Mouse (Mus musculus) midbrain, embryonic 16.5 days (tissue): ENCODE results near the gene Nme4. TPM values are rescaled to one million over a fixed set of nuclear protein-coding genes. Genes with fewer than 3 reads are reported as not detected.
"Not testable (repeated sequence)": the region's sequence is repeated elsewhere in the genome, so short reads cannot be mapped to it uniquely, and the experiment has no call there.

ENCODE experiments used
- ATAC-seq: fragments of 200-750 bp; cut with Nextera tagmentation; 2 replicates; pipeline ENCODE4 v1.8.0; 2017; ENCODE audit warnings: moderate TSS enrichment
- H3K27ac ChIP-seq: fragments of 300-500 bp; sonication (generic); 2 replicates; pipeline ENCODE4 v1.5.1; 2014; ENCODE audit warnings: mild to moderate bottlenecking, low read length, mixed read lengths
- H3K27me3 ChIP-seq: fragments of 300-500 bp; sonication (generic); 2 replicates; pipeline ENCODE4 v1.6.1; 2014; ENCODE audit warnings: low read depth, low read length, mixed read lengths; ENCODE audit not compliant: control insufficient read depth, insufficient read depth
- H3K36me3 ChIP-seq: fragments of 300-500 bp; sonication (generic); 2 replicates; pipeline ENCODE4 v1.6.1; 2014; ENCODE audit warnings: mild to moderate bottlenecking, low read length, moderate library complexity, mixed read lengths; ENCODE audit not compliant: control insufficient read depth, insufficient read depth
- H3K4me1 ChIP-seq: fragments of 300-500 bp; sonication (generic); 2 replicates; pipeline ENCODE4 v1.6.1; 2014; ENCODE audit warnings: mild to moderate bottlenecking, low read length, mixed read lengths; ENCODE audit not compliant: control insufficient read depth, insufficient read depth
- H3K4me2 ChIP-seq: fragments of 300-500 bp; sonication (generic); 2 replicates; pipeline ENCODE4 v1.6.1; 2014; ENCODE audit warnings: mild to moderate bottlenecking, low read length, mixed read lengths
- H3K4me3 ChIP-seq: fragments of 300-500 bp; sonication (generic); 2 replicates; pipeline ENCODE4 v1.5.1; 2014; ENCODE audit warnings: low read depth, mild to moderate bottlenecking, low read length, moderate library complexity, mixed read lengths
- H3K9ac ChIP-seq: fragments of 300-500 bp; sonication (generic); 2 replicates; pipeline ENCODE4 v1.6.1; 2014; ENCODE audit warnings: low read depth, low read length, mixed read lengths
- H3K9me3 ChIP-seq: fragments of 300-500 bp; sonication (generic); replicated peaks from 2 replicates; pipeline ENCODE4 v1.6.1; 2014; ENCODE audit warnings: mild to moderate bottlenecking, low read length, mixed read lengths; ENCODE audit not compliant: control insufficient read depth, poor library complexity, severe bottlenecking
- WGBS: fragments of 180-500 bp; shearing (Covaris S2); extraction: QIAGEN DNeasy Blood & Tissue Kit; methylation state at CpG from one replicate; pipeline ENCODE4 v1.1.7; 2014; 5-methylcytosine and 5-hydroxymethylcytosine counted together
- polyA plus RNA-seq: library from polyadenylated mRNA; unstranded; fragments of >200 nt; fragmentation: Nextera tagmentation; extraction: Ambion mirVana; gene quantifications from 2 replicates; pipeline ENCODE4 v1.2.1, GENCODE M21; 2015

The Nme4 gene
- polyA plus RNA-seq, 1 experiment from 2014 or later = 16.8 TPM

DNA sequence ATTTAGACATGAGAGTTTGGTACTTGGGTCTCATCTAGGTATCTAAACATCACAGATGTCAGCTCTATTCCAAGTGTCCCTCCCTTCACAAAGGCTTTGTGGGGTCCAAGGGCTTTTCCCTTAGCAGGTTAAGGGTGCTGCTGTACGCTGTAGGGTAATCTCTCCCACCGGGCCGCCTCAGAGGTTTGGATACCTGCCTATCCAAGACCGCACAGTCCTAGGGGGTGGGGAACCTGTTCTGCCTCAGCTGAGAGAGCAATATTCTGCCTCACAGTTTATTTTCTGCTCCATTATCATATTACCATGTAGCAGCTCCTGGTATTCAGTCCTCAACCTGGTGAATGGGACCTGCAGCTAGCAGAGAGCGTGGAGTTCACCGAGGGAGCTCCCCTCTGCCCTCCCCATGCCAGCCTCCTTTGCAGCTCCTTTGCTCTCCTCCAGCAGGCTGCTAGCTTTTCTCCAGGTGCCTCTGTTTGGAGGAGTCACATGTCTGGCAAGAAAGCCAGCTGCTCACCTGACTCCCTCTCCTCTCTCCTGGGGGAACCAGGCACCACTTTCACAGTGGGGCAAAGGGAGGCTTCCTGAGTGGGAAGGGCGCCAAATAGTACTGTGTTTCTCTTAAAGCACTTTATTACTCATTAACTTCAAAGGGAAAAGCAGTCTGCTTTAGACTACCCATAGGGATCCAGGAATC lies 19.9 kb upstream of the Nme4 start:
- Histone ChIP-seq H3K9me3 (no peaks in the 10 kb centered on the region), H3K4me2 (no peak overlapping the region), H3K4me3 (no peak overlapping the region), H3K27ac (no peak overlapping the region), H3K4me1 (peaks cover 3% of the 10 kb centered on the region), H3K27me3 (peaks cover 23% of the 10 kb centered on the region), H3K9ac (no peak overlapping the region), H3K36me3 (no peaks in the 10 kb centered on the region)
- ATAC-seq = no peak
- WGBS = 84% methylated on average over 7 of the region's 7 CpGs

DNA sequence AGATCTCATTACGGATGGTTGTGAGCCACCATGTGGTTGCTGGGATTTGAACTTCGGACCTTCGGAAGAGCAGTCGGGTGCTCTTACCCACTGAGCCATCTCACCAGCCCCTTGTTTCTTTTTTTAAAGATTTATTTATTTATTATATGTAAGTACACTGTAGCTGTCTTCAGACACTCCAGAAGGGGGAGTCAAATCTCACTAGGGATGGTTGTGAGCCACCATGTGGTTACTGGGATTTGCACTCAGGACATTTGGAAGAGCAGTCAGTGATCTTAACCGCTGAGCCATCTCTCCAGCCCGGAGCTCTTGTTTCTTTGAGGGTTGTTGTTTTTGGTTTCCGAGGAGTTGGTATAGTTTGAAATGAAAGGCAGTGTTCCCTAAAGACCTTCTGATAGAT lies 19.1 kb upstream of the Nme4 start:
- H3K9ac ChIP-seq, H3K36me3 ChIP-seq, H3K27ac ChIP-seq, H3K4me2 ChIP-seq, H3K4me3 ChIP-seq, H3K9me3 ChIP-seq, H3K4me1 ChIP-seq, ATAC-seq: not testable (repeated sequence)
- H3K27me3 ChIP-seq = peaks cover 23% of the 10 kb centered on the region
- WGBS = 67% methylated on average over 7 of the region's 7 CpGs

DNA sequence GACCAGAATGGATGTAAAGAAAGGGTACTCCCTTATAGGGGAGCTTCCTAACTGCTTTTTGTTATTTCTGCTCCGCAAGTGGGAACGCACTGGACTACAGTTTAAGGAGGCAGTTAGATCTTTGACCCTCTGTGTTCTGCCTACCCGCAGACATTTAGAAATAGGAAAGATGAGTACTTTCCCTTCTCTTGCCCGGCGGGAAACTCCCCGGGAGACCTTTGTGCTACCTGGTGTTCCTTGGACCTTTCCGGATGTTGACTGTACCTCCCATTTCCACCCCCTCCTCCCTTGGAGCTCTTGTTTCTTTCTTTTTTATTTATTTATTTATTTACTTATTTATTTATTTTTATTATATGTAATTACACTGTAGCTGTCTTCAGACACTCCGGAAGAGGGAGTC lies 18.7 kb upstream of the Nme4 start:
- peak overlapping the region; percentile 85 for H3K9ac ChIP-seq
- H3K4me3 ChIP-seq = peak overlapping the region; percentile 76
- H3K27ac ChIP-seq = no peak overlapping the region
- H3K4me2 ChIP-seq = peak overlapping the region; percentile 93
- H3K4me1 ChIP-seq = peaks cover 3% of the 10 kb centered on the region
- H3K36me3 ChIP-seq = no peaks in the 10 kb centered on the region
- no peaks in the 10 kb centered on the region for H3K9me3 ChIP-seq
- peaks cover 23% of the 10 kb centered on the region for H3K27me3 ChIP-seq
- ATAC-seq = no peak
- 12% methylated on average over 8 of the region's 8 CpGs for WGBS

DNA sequence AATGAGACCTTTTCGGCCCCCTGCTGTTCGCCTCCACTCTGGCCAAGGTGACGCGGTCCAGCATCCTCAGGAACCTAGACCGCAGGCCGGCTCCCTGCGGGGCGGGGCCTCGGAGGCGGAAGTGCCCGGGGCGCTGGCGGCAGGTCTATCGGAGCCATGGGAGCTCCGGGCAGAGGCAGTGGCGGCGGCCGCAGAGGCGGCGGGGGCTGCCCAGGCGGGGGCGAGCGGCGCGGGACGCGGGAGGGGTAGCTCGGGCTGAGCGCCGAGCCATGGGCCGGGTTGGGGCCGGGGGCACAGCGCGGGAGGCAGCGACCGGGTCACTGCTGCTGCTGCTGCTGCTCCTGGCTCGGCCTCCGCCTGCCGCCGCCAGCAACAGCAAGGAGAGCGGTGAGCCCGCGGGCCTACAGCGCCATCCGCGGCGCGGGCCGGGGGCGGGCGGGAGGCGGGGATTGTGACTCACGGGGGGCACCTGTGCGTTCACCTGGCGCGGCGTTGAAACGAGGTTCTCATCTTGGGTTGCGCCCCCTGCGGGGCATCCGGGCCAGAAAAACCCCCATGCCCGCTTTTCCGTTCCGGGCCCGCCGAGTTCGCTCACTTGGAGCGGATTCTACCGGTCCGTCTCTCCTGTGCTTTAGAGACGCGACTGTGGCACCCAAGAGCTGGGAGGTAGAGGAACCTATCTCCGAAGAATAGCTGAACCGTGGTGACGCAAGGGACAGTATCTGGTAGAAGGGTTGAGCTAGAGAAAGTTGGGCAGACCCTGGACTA lies 18.0 kb upstream of the Nme4 start, which contains the start of gene Tmem8:
TSS of gene Tmem8 (plus strand) at position 119 of the 768 bp plus-strand sequence.
- Histone ChIP-seq H3K27ac (peak within 1 kb of the TSS; percentile 58), H3K36me3 (no peaks in the 10 kb centered on the region), H3K9me3 (no peaks in the 10 kb centered on the region), H3K4me3 (peak within 1 kb of the TSS; percentile 76), H3K4me2 (peak within 1 kb of the TSS; percentile 93), H3K4me1 (peaks cover 3% of the 10 kb centered on the region), H3K27me3 (peaks cover 23% of the 10 kb centered on the region), H3K9ac (peak within 1 kb of the TSS; percentile 85)
- WGBS = under 1% methylated on average over 39 of the region's 75 CpGs
- ATAC-seq = peak; percentile 80

DNA sequence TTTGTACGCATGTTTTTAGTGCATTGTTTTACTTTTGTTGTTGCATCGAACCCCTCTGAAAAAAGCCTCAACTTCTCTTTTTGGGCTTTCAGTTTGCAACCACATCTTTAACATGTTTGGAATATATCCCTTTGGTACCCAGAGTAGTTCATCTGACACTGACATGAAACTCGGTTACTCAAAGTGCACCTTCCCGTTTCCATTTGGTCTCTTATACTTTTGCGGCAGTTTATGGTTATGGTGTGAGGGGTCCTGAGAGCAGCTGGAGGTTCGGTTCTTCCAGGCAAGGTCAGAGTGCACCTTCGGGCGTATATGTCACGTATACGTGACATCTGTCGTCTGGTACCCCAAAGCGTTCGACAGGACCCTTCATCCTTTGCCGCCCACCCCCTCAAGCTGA lies 17.3 kb upstream of the Nme4 start:
- no peak for ATAC-seq
- Histone ChIP-seq H3K4me2 (peak overlapping the region; percentile 93), H3K4me3 (peak overlapping the region; percentile 76), H3K9ac (peak overlapping the region; percentile 85), H3K9me3 (no peaks in the 10 kb centered on the region), H3K27ac (peak overlapping the region; percentile 58; the same call in 1 of the 2 replicates), H3K36me3 (no peaks in the 10 kb centered on the region), H3K27me3 (peaks cover 23% of the 10 kb centered on the region), H3K4me1 (peaks cover 3% of the 10 kb centered on the region)
- 15% methylated on average over 14 of the region's 14 CpGs for WGBS

DNA sequence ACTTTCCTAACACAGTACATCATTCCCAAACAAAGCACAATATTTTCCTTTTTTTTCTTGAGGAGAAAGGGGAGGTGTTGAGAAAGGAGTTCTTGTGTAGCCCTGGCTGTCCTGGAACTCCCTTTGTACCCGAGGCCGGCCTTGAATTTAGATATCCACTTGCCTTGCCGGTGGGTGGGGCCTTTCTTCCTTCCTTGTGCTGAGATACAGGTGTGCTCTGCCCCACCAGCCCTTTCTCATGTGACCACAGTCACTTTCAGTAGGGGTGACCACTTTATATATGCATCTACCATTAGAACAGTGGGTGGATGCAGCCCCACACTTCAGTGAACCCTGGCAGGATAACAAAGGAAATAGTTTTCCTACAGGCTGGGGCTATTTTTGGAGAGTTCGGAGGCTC lies 16.3 kb upstream of the Nme4 start:
- Histone ChIP-seq H3K36me3 (no peaks in the 10 kb centered on the region), H3K27me3 (peaks cover 23% of the 10 kb centered on the region), H3K9me3 (no peaks in the 10 kb centered on the region), H3K9ac (no peak overlapping the region), H3K4me2 (no peak overlapping the region), H3K27ac (no peak overlapping the region), H3K4me3 (no peak overlapping the region), H3K4me1 (peaks cover 3% of the 10 kb centered on the region)
- WGBS = 17% methylated on average over 4 of the region's 4 CpGs
- ATAC-seq = no peak

DNA sequence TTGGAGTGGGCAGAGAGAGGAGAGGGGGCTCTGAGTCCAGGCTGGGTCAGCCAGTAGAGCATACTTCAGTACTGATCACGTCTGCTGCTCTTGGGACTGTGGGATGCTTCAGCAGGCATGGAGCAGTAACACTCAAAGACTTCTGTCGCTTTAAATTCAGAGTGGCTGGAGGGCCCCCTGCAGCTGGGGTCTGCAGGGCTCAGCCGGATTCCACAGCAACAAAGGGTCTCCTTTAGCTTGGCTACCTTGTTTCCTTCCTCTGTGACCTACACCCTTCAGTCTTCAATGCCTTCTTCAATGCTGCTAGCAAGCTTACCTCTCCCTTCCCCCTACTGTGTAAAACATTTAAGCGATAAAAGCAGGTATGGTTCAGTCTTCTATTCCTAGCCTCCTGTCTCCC lies 15.6 kb upstream of the Nme4 start:
- H3K4me1 ChIP-seq = peaks cover 3% of the 10 kb centered on the region
- no peak overlapping the region for H3K4me2 ChIP-seq
- H3K9ac ChIP-seq = no peak overlapping the region
- ATAC-seq = no peak
- peaks cover 23% of the 10 kb centered on the region for H3K27me3 ChIP-seq
- 7% methylated on average over 4 of the region's 4 CpGs for WGBS
- no peaks in the 10 kb centered on the region for H3K36me3 ChIP-seq
- H3K4me3 ChIP-seq = no peak overlapping the region
- no peak overlapping the region for H3K27ac ChIP-seq
- no peaks in the 10 kb centered on the region for H3K9me3 ChIP-seq

DNA sequence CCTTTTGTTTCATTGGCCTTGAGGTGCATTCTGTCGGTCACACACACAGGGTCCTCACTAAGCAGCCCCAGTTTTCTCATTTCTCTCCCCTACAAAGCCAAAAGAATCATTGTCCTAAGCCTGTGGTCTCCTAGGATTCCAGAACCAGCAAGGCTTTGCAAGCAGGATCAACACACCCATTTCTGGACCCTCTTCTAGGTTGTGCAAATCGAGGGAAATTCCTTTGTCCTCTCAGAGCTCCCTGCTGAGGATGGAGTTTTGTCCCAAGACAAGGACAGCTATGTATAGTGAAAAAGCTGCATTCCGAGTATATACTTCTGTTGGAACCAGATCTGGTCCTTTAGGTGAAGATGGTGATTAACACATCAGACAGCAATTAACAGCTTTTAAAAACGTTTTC lies 14.8 kb upstream of the Nme4 start:
- no peak overlapping the region for H3K27ac ChIP-seq
- no peak for ATAC-seq
- H3K9me3 ChIP-seq = no peaks in the 10 kb centered on the region
- H3K4me1 ChIP-seq = peaks cover 3% of the 10 kb centered on the region
- H3K4me2 ChIP-seq = no peak overlapping the region
- H3K36me3 ChIP-seq = no peaks in the 10 kb centered on the region
- WGBS = 13% methylated on average over 4 of the region's 4 CpGs
- peaks cover 15% of the 10 kb centered on the region for H3K27me3 ChIP-seq
- no peak overlapping the region for H3K4me3 ChIP-seq
- no peak overlapping the region for H3K9ac ChIP-seq

DNA sequence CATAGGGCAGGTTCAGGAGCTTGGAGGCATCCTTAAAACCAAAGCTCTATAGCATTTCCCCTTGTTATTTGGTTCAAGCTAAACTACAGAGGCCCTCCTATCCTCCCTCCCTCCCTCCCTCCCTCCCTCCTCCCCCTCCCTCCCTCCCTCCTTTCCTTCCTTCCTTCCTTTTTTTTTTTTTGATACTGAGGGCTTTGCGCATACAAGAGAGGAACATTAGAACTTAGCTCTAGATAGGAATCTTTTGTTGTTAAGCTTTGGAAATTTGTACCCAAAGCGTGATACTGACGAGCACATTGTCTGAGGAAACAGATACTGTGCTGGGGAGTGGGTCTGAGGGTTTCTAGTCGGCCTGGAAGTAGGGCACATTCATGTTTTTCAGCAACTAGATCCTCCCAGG lies 10.2 kb upstream of the Nme4 start:
- no peak for ATAC-seq
- Histone ChIP-seq H3K9me3 (no peaks in the 10 kb centered on the region), H3K4me2 (no peak overlapping the region), H3K27me3 (peaks cover under 1% of the 10 kb centered on the region; the same call in 1 of the 2 replicates), H3K36me3 (no peaks in the 10 kb centered on the region), H3K4me3 (no peak overlapping the region), H3K4me1 (no peaks in the 10 kb centered on the region), H3K27ac (no peak overlapping the region), H3K9ac (no peak overlapping the region)
- 77% methylated on average over 4 of the region's 4 CpGs for WGBS
